Mouse (Mus musculus) liver, embryonic 11.5 days (tissue): Measurements from ENCODE around the gene Zfp524. TPM values are rescaled to one million over a fixed set of nuclear protein-coding genes. Genes with fewer than 3 reads are reported as not detected.

Experiments
- ATAC-seq: fragments of 200-750 bp; cut with Nextera tagmentation; replicated peaks from 2 replicates; pipeline ENCODE4 v1.8.0; 2017; ENCODE audit warnings: moderate number of reproducible peaks, mild to moderate bottlenecking, moderate TSS enrichment, moderate library complexity; ENCODE audit not compliant: low FRiP score
- DNase-seq: peaks from one replicate; pipeline ENCODE4 v3.0.0-alpha.2; 2017; ENCODE audit warnings: low spot score
- H3K27ac ChIP-seq: fragments of 300-500 bp; sonication (generic); 2 replicates; pipeline ENCODE4 v1.5.1; 2014; ENCODE audit warnings: mild to moderate bottlenecking, low read depth, low read length, control low read depth
- H3K27me3 ChIP-seq: fragments of 300-500 bp; sonication (generic); replicated peaks from 2 replicates; pipeline ENCODE4 v1.6.1; 2014; ENCODE audit warnings: low read length, mixed read lengths; ENCODE audit not compliant: control insufficient read depth, insufficient read depth
- H3K36me3 ChIP-seq: fragments of 300-500 bp; sonication (generic); 2 replicates; pipeline ENCODE4 v1.6.1; 2014; ENCODE audit warnings: mild to moderate bottlenecking, low read length, moderate library complexity, mixed read lengths; ENCODE audit not compliant: control insufficient read depth, insufficient read depth
- H3K4me1 ChIP-seq: fragments of 300-500 bp; sonication (generic); replicated peaks from 2 replicates; pipeline ENCODE4 v1.6.1; 2014; ENCODE audit warnings: low read length, mixed read lengths; ENCODE audit not compliant: control insufficient read depth, insufficient read depth
- H3K4me2 ChIP-seq: fragments of 300-500 bp; sonication (generic); 2 replicates; pipeline ENCODE4 v1.6.1; 2014; ENCODE audit warnings: mild to moderate bottlenecking, control low read depth, moderate library complexity
- H3K4me3 ChIP-seq: fragments of 300-500 bp; sonication (generic); 2 replicates; pipeline ENCODE4 v1.5.1; 2014; ENCODE audit warnings: low read depth, low read length, control low read depth
- H3K9ac ChIP-seq: fragments of 300-500 bp; sonication (generic); 2 replicates; pipeline ENCODE4 v1.6.1; 2014; ENCODE audit warnings: low read depth, low read length, control low read depth
- H3K9me3 ChIP-seq: fragments of 300-500 bp; sonication (generic); 2 replicates; pipeline ENCODE4 v1.6.1; 2016; ENCODE audit warnings: low read length, inconsistent platforms, mixed read lengths; ENCODE audit not compliant: control insufficient read depth
- WGBS: fragments of 180-500 bp; shearing (Covaris S2); extraction: QIAGEN DNeasy Blood & Tissue Kit; methylation state at CpG from one replicate; pipeline ENCODE4 v1.1.7; 2014; 5-methylcytosine and 5-hydroxymethylcytosine counted together
- polyA plus RNA-seq: library from polyadenylated mRNA; unstranded; fragments of >200 nt; fragmentation: Nextera tagmentation; extraction: Ambion mirVana; gene quantifications from 2 replicates; pipeline ENCODE4 v1.2.1, GENCODE M21; 2014

Zfp524 gene
- polyA plus RNA-seq, 1 experiment from 2014 or later: 13.9 TPM

DNA sequence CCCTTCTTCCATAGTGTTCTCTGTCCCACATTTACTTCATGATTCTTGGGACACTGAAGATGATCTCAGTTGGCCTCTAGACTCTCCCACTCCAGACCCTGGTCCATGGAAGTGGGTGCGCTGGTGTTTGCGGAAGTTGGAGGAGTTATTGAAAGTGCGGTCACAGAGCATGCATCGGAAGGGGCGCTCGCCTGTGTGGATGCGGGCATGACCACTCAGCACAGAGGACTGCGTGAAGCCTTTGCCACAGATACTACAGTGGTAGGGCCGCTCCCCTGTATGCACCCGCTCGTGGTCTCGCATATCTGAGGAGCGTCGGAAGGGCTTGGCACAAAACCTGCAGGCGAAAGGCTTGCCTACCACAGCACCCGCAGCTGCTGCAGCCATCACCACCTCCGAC, 21.4 kb downstream of the Zfp524 start:
- no peaks in the 10 kb centered on the region for H3K27me3 ChIP-seq
- peaks cover 14% of the 10 kb centered on the region for H3K9me3 ChIP-seq
- H3K9ac ChIP-seq: no peak overlapping the region
- peaks cover 42% of the 10 kb centered on the region for H3K36me3 ChIP-seq
- no peak for DNase-seq
- WGBS: 95% methylated on average over 17 of the region's 17 CpGs
- peaks cover 6% of the 10 kb centered on the region for H3K4me1 ChIP-seq
- H3K27ac ChIP-seq: no peak overlapping the region
- no peak for ATAC-seq
- H3K4me2 ChIP-seq: no peak overlapping the region
- H3K4me3 ChIP-seq: no peak overlapping the region

DNA sequence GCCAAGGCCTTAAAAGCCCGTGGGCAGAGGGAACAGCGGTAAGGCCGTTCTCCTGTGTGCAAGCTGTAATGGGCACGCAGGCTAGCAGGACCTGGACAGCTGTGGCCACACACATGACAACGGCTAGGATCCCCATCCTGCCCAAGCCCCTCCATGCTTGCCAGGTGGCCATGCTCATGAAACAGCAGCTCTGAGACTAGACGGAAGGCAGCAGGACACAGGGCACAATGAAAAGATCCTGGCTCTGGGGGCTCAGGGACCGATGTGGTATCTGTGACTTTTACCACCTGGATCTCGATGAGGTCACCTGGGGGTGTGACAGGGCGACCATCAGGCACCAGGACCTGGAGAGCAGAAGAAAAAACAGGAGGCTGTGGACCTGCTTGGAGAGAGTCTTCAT, 21.9 kb downstream of the Zfp524 start:
- Histone ChIP-seq H3K4me3 (no peak overlapping the region), H3K27me3 (no peaks in the 10 kb centered on the region), H3K4me2 (no peak overlapping the region), H3K9ac (no peak overlapping the region), H3K36me3 (peaks cover 37% of the 10 kb centered on the region), H3K4me1 (peaks cover 6% of the 10 kb centered on the region), H3K9me3 (peaks cover 9% of the 10 kb centered on the region), H3K27ac (no peak overlapping the region)
- no peak for DNase-seq
- 92% methylated on average over 9 of the region's 9 CpGs for WGBS
- no peak for ATAC-seq

DNA sequence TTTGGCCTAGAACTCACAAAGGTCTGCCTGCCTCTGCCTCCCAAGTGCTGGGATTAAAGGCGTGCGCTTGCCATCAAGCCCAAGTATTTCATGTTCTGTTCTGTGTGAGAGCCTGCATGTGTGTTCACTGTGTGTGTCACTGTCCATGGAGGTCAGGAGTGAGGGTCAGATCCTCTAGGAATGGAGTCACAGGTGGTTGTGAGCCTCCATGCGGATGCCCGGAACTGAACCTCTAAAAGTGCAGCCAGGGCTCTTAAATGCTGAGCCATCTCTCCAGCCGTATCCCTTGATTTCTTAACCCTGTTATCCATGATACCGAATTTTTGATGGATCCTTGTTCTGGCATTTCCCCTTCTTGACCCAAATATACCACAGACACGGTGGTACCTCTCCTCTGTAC, 22.8 kb downstream of the Zfp524 start:
- DNase-seq (no peak), ATAC-seq (no peak)
- Histone ChIP-seq H3K9me3 (no peaks in the 10 kb centered on the region; the same call in 1 of the 2 replicates), H3K4me2 (no peak overlapping the region), H3K4me1 (peaks cover 6% of the 10 kb centered on the region), H3K4me3 (no peak overlapping the region), H3K27ac (no peak overlapping the region), H3K9ac (no peak overlapping the region), H3K36me3 (peaks cover 28% of the 10 kb centered on the region), H3K27me3 (no peaks in the 10 kb centered on the region)
- 90% methylated on average over 7 of the region's 7 CpGs for WGBS

- H3K27ac ChIP-seq: peak overlapping the region; percentile 94; the same call in 1 of the 2 replicates
- DNase-seq (no peak), ATAC-seq (no peak)
- H3K9me3 ChIP-seq: no peaks in the 10 kb centered on the region
- no peaks in the 10 kb centered on the region for H3K27me3 ChIP-seq
- peak overlapping the region; percentile 75 for H3K4me3 ChIP-seq
- peaks cover 6% of the 10 kb centered on the region for H3K4me1 ChIP-seq
- no peak overlapping the region for H3K9ac ChIP-seq
- peaks cover 24% of the 10 kb centered on the region for H3K36me3 ChIP-seq
- H3K4me2 ChIP-seq: peak overlapping the region; percentile 66
- WGBS: 80% methylated on average over 8 of the region's 8 CpGs
These were observed 23.3 kb downstream of the Zfp524 start for GRCm38 (mm10) chr7:5037467-5037866.

GRCm38 (mm10) chr7:5038109-5038732, 24.0 kb downstream of the Zfp524 start, which contains the start of gene Zfp784:
TSS of gene Zfp784 (minus strand) at chr7:5038446.
- WGBS: under 1% methylated on average over 48 of the region's 48 CpGs
- Histone ChIP-seq H3K36me3 (peaks cover 17% of the 10 kb centered on the region; the same call in 1 of the 2 replicates), H3K9ac (peak within 1 kb of the TSS; percentile 84), H3K4me1 (peaks cover 6% of the 10 kb centered on the region), H3K4me2 (peak within 1 kb of the TSS; percentile 66), H3K27ac (peak within 1 kb of the TSS; percentile 94), H3K4me3 (peak within 1 kb of the TSS; percentile 75), H3K9me3 (no peaks in the 10 kb centered on the region), H3K27me3 (no peaks in the 10 kb centered on the region)
- DNase-seq: peak; percentile 96
- ATAC-seq: peak; percentile 98

- Histone ChIP-seq H3K4me3 (peak overlapping the region; percentile 75), H3K27ac (peak overlapping the region; percentile 48; the same call in 1 of the 2 replicates), H3K27me3 (no peaks in the 10 kb centered on the region), H3K4me1 (peaks cover 6% of the 10 kb centered on the region), H3K9me3 (no peaks in the 10 kb centered on the region), H3K36me3 (peaks cover 10% of the 10 kb centered on the region; the same call in 1 of the 2 replicates), H3K4me2 (peak overlapping the region; percentile 66), H3K9ac (peak overlapping the region; percentile 84)
- ATAC-seq (no peak), DNase-seq (no peak)
- 30% methylated on average over 5 of the region's 5 CpGs for whole genome bisulfite sequencing
These were observed 24.7 kb downstream of the Zfp524 start for GRCm38 (mm10) chr7:5038940-5039339.

- ATAC-seq: no peak
- H3K9ac ChIP-seq: no peak overlapping the region
- no peak overlapping the region for H3K4me3 ChIP-seq
- H3K27me3 ChIP-seq: no peaks in the 10 kb centered on the region
- no peak overlapping the region for H3K4me2 ChIP-seq
- no peaks in the 10 kb centered on the region for H3K36me3 ChIP-seq
- no peaks in the 10 kb centered on the region for H3K4me1 ChIP-seq
- DNase-seq: no peak
- no peaks in the 10 kb centered on the region for H3K9me3 ChIP-seq
- WGBS: 49% methylated on average over 2 of the region's 2 CpGs
- H3K27ac ChIP-seq: no peak overlapping the region
These were observed 30.8 kb downstream of the Zfp524 start for GRCm38 (mm10) chr7:5044981-5045380.

GRCm38 (mm10) chr7:5046112-5046511, 31.9 kb downstream of the Zfp524 start:
- no peak overlapping the region for H3K9ac ChIP-seq
- no peak overlapping the region for H3K27ac ChIP-seq
- peaks cover 11% of the 10 kb centered on the region for H3K27me3 ChIP-seq
- H3K4me1 ChIP-seq: 0 out of 2 replicates have a peak, but pooled peaks cover 3% of the 10 kb centered on the region
- ATAC-seq: no peak
- no peaks in the 10 kb centered on the region for H3K36me3 ChIP-seq
- no peak overlapping the region for H3K4me3 ChIP-seq
- WGBS: 66% methylated on average over 2 of the region's 2 CpGs
- no peak for DNase-seq
- H3K4me2 ChIP-seq: no peak overlapping the region
- no peaks in the 10 kb centered on the region for H3K9me3 ChIP-seq

GRCm38 (mm10) chr7:5047313-5047712, 33.1 kb downstream of the Zfp524 start:
- no peak for ATAC-seq
- Histone ChIP-seq H3K27me3 (peaks cover 23% of the 10 kb centered on the region), H3K4me3 (no peak overlapping the region), H3K36me3 (no peaks in the 10 kb centered on the region), H3K9me3 (no peaks in the 10 kb centered on the region), H3K27ac (no peak overlapping the region), H3K4me2 (no peak overlapping the region), H3K4me1 (peaks cover 3% of the 10 kb centered on the region; the same call in 1 of the 2 replicates), H3K9ac (no peak overlapping the region)
- 16% methylated on average over 2 of the region's 2 CpGs for WGBS
- DNase-seq: no peak
